12 mouse cellular contexts compared by ENCODE assay signal in the genomic region with DNA sequence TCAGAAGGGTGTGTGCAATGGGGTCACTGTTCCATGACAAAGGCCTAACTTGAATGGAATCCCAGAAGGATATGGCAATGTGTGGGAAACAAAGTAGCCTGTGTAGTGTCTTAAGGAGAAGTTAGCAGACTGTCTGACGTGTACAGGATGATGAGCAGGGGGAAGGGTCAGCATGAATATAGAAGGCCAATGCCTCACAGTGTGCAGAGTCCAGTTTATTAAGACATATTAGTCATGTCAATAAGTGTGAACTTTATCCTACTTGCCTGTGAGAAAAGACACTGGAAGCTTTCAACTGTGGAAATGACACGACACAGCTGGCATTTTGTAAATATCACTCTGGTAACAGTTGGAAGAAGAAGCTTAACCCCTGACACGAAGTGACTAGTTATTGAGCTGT. TPM values are rescaled to one million over a fixed set of nuclear protein-coding genes. Genes with fewer than 3 reads are reported as not detected.
"Had no signal": no experiment of that assay in that cellular context is flagged by ENCODE, and none has a peak within 500 bp of the region (broad histone marks: within the 10 kb centered on the region; RNA-seq: fewer than 3 reads in every experiment).

No protein-coding gene starts in this region.

RNA-seq across cellular contexts. Expression of gene Mptx2, which starts 25.2 kb away (rescaled TPM):
- polyA plus RNA-seq: neural tube, embryonic 11.5 days; neural tube, embryonic 12.5 days; neural tube, embryonic 13.5 days; neural tube, embryonic 14.5 days; neural tube, embryonic 15.5 days; spleen, adult 2 months; stomach, postnatal 0 days; testis, adult 2 months; thymus, adult 2 months; thymus, postnatal 0 days; urinary bladder, adult 2 months had no signal

RNA-seq across cellular contexts. Expression of gene Olfr418, which starts 37.0 kb away (rescaled TPM):
- polyA plus RNA-seq: neural tube, embryonic 11.5 days; neural tube, embryonic 12.5 days; neural tube, embryonic 13.5 days; neural tube, embryonic 14.5 days; neural tube, embryonic 15.5 days; small intestine, adult 2 months; spleen, adult 2 months; stomach, postnatal 0 days; testis, adult 2 months; thymus, adult 2 months; thymus, postnatal 0 days; urinary bladder, adult 2 months had no signal
